Mouse (Mus musculus) CH12.LX (cell line): ENCODE data around the gene Ube2o.

ENCODE experiments used
- CHD1 ChIP-seq: IDR thresholded peaks from 2 replicates; pipeline ENCODE4 v1.6.1; 2012; ENCODE audit warnings: low read depth, low read length, improper control_type of control experiment, inconsistent platforms
- CTCF ChIP-seq, 2 experiments: IDR thresholded peaks in 1 of 2; conservative IDR thresholded peaks in 1 of 2; 2 replicates each; pipeline ENCODE4 v1.5.1; 2011 to 2012; ENCODE audit warnings: low read depth in 2 of 2, low read length in 2 of 2, improper control_type of control experiment in 1 of 2, inconsistent platforms in 1 of 2, mild to moderate bottlenecking in 1 of 2, moderate library complexity in 1 of 2
- ETS1 ChIP-seq: conservative IDR thresholded peaks from 2 replicates; pipeline ENCODE4 v1.6.1; 2012; ENCODE audit warnings: low read depth, mild to moderate bottlenecking, inconsistent platforms, low read length, improper control_type of control experiment, moderate library complexity
- MAFK ChIP-seq: IDR thresholded peaks from 2 replicates; pipeline ENCODE4 v1.6.1; 2011; ENCODE audit warnings: low read length, improper control_type of control experiment; ENCODE audit not compliant: insufficient replicate concordance
- USF1 ChIP-seq: IDR thresholded peaks from 2 replicates; pipeline ENCODE4 v1.6.1; 2014; ENCODE audit warnings: low read depth, mild to moderate bottlenecking, inconsistent platforms, low read length, improper control_type of control experiment

GRCm38 (mm10) chr11:116574486-116574885 is 6.8 kb downstream of the Ube2o start:
- TF ChIP-seq CHD1 (no peak), USF1 (no peak), CTCF (conservative IDR thresholded peaks at IDR 0.05 in 1 of 2, IDR thresholded peaks at IDR 0.05 in 1 of 2; ENCODE audit: low read depth in 2 of 2, low read length in 2 of 2) (no peak), MAFK (no peak), ETS1 (no peak)
